Mouse (Mus musculus): ENCODE results near the gene Fbxw8. TPM values are rescaled to one million over a fixed set of nuclear protein-coding genes. Genes with fewer than 3 reads are reported as not detected.

The Fbxw8 gene
- polyA plus RNA-seq, 1 experiment from 2014 or later: 26.0 TPM

DNA sequence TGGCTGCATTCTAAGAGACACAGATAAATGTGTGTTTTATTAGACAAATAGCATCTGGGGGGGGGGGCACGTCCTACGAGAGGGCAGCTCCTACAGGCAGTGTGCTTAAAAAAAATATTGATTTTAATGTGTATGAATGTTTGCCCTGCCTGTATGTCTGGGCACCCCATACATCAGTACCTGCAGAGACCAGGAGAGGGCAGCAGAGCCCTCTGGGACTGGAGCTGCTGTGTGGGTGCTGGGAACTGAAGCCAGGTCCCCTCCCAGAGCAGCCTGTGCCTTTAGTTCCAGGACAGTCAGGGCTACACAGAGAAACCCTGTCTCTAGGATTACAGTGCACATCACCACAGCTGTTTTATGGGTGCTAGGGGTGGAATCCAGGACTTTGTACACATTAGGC, 19.9 kb upstream of the Fbxw8 start:
- no peak for ATAC-seq (ENCODE audit: low read depth)
- Histone ChIP-seq H3K4me3 (ENCODE audit: low read length) (no peak overlapping the region), H3K9me3 (ENCODE audit: control insufficient read depth, low read length) (peaks cover 3% of the 10 kb centered on the region), H3K36me3 (ENCODE audit: control insufficient read depth, insufficient read depth, low read length) (no peaks in the 10 kb centered on the region), H3K4me1 (replicated peaks; ENCODE audit: control insufficient read depth, insufficient read depth, low read length) (peaks cover 11% of the 10 kb centered on the region), H3K27me3 (ENCODE audit: control insufficient read depth, insufficient read depth, low read depth, low read length) (peaks cover 46% of the 10 kb centered on the region), H3K4me2 (ENCODE audit: low read depth, low read length) (no peak overlapping the region), H3K27ac (ENCODE audit: low read length) (no peak overlapping the region), H3K9ac (ENCODE audit: low read length) (no peak overlapping the region)
- 36% methylated on average over 2 of the region's 2 CpGs for WGBS

DNA sequence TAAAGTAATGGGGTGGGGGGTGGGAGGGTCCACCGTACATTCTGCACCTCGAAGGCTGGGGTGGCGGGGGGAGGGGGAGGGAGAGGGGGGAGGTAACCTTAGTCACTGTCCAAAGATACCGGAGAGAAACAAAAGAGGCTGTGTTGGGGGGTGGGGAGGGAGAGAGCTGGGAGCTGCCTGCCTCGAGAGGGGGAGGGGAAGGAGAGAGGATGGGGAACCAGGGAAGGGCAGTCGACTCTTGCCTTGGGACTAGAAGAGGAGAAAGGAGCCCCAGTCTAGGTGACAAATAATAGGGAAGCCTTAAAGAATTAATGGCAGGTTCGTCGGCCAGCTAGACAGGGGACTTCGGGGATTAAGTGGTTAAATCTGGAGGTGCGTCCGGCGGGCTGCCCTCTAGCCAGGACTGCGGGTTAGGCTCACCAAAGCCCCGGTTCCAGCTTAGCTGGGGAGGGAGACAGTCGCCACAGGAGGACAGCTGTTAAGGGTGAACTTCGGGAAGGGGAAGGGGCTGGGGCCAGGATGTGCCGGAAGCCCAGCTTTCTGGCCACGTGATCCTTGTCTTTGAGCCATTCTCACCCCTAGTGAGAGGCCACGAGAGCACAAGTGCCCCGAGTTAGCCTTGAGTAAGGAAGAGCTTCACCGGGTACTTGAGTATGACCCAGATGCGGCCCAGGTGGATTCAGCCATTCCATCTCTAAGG, 19.2 kb upstream of the Fbxw8 start:
- H3K9me3 ChIP-seq (ENCODE audit: control insufficient read depth, low read length): peaks cover 3% of the 10 kb centered on the region
- peak overlapping the region; percentile 15; the same call in 1 of the 2 replicates for H3K4me2 ChIP-seq (ENCODE audit: low read depth, low read length)
- no peak overlapping the region for H3K27ac ChIP-seq (ENCODE audit: low read length)
- ATAC-seq (ENCODE audit: low read depth): no peak
- no peak overlapping the region for H3K4me3 ChIP-seq (ENCODE audit: low read length)
- no peak overlapping the region for H3K9ac ChIP-seq (ENCODE audit: low read length)
- no peaks in the 10 kb centered on the region for H3K36me3 ChIP-seq (ENCODE audit: control insufficient read depth, insufficient read depth, low read length)
- H3K4me1 ChIP-seq (replicated peaks; ENCODE audit: control insufficient read depth, insufficient read depth, low read length): peaks cover 15% of the 10 kb centered on the region
- WGBS: under 1% methylated on average over 21 of the region's 22 CpGs
- peaks cover 53% of the 10 kb centered on the region for H3K27me3 ChIP-seq (ENCODE audit: control insufficient read depth, insufficient read depth, low read depth, low read length)

- peak overlapping the region; percentile 13; the same call in 1 of the 2 replicates for H3K9ac ChIP-seq (ENCODE audit: low read length)
- peak overlapping the region; percentile 46 for H3K4me3 ChIP-seq (ENCODE audit: low read length)
- peaks cover 3% of the 10 kb centered on the region for H3K9me3 ChIP-seq (ENCODE audit: control insufficient read depth, low read length)
- H3K27me3 ChIP-seq (ENCODE audit: control insufficient read depth, insufficient read depth, low read depth, low read length): peaks cover 74% of the 10 kb centered on the region
- no peak for ATAC-seq (ENCODE audit: low read depth)
- H3K4me1 ChIP-seq (replicated peaks; ENCODE audit: control insufficient read depth, insufficient read depth, low read length): peaks cover 20% of the 10 kb centered on the region
- H3K36me3 ChIP-seq (ENCODE audit: control insufficient read depth, insufficient read depth, low read length): no peaks in the 10 kb centered on the region
- under 1% methylated on average over 27 of the region's 27 CpGs for WGBS
- peak overlapping the region; percentile 63 for H3K4me2 ChIP-seq (ENCODE audit: low read depth, low read length)
- H3K27ac ChIP-seq (ENCODE audit: low read length): no peak overlapping the region
These were observed 16.9 kb upstream of the Fbxw8 start for GRCm38 (mm10) chr5:118172078-118172723.

DNA sequence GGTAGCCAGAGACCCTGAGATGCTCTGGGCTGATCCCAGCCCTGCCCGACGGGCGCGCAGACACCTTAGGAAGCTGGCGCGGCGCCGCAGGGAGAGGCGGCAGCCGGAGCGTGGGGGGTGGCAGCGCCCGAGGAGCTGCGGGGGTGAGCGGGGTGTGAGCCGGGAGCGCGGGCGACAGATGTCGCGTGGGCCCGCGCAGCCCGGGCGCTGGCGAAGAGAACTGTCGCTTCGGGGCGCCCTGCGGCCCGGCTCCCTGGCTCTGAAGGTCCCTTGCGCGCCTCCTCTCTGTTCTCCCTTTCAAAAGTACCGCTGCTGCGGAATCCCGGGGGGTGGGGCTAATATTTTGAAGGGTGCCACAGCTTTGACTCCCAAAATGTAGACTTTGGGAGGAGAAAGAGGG, 16.4 kb upstream of the Fbxw8 start:
- peaks cover 20% of the 10 kb centered on the region for H3K4me1 ChIP-seq (replicated peaks; ENCODE audit: control insufficient read depth, insufficient read depth, low read length)
- ATAC-seq (ENCODE audit: low read depth): no peak
- peaks cover 3% of the 10 kb centered on the region for H3K9me3 ChIP-seq (ENCODE audit: control insufficient read depth, low read length)
- under 1% methylated on average over 25 of the region's 36 CpGs for WGBS
- H3K27ac ChIP-seq (ENCODE audit: low read length): no peak overlapping the region
- no peak overlapping the region for H3K9ac ChIP-seq (ENCODE audit: low read length)
- peak overlapping the region; percentile 46 for H3K4me3 ChIP-seq (ENCODE audit: low read length)
- peak overlapping the region; percentile 63 for H3K4me2 ChIP-seq (ENCODE audit: low read depth, low read length)
- H3K36me3 ChIP-seq (ENCODE audit: control insufficient read depth, insufficient read depth, low read length): no peaks in the 10 kb centered on the region
- peaks cover 75% of the 10 kb centered on the region for H3K27me3 ChIP-seq (ENCODE audit: control insufficient read depth, insufficient read depth, low read depth, low read length)

- Histone ChIP-seq H3K27me3 (ENCODE audit: control insufficient read depth, insufficient read depth, low read depth, low read length) (peaks cover 75% of the 10 kb centered on the region), H3K36me3 (ENCODE audit: control insufficient read depth, insufficient read depth, low read length) (no peaks in the 10 kb centered on the region), H3K4me3 (ENCODE audit: low read length) (peak overlapping the region; percentile 46), H3K4me2 (ENCODE audit: low read depth, low read length) (peak overlapping the region; percentile 63), H3K9me3 (ENCODE audit: control insufficient read depth, low read length) (peaks cover 3% of the 10 kb centered on the region), H3K27ac (ENCODE audit: low read length) (no peak overlapping the region), H3K9ac (ENCODE audit: low read length) (no peak overlapping the region), H3K4me1 (replicated peaks; ENCODE audit: control insufficient read depth, insufficient read depth, low read length) (peaks cover 20% of the 10 kb centered on the region)
- ATAC-seq (ENCODE audit: low read depth): no peak
- WGBS: 1% methylated on average over 25 of the region's 25 CpGs
These were observed 15.7 kb upstream of the Fbxw8 start for GRCm38 (mm10) chr5:118170888-118171529.

GRCm38 (mm10) chr5:118169222-118170221, 14.3 kb upstream of the Fbxw8 start:
- Histone ChIP-seq H3K9ac (ENCODE audit: low read length) (peak overlapping the region; percentile 51), H3K9me3 (ENCODE audit: control insufficient read depth, low read length) (no peaks in the 10 kb centered on the region), H3K4me1 (replicated peaks; ENCODE audit: control insufficient read depth, insufficient read depth, low read length) (peaks cover 20% of the 10 kb centered on the region), H3K4me3 (ENCODE audit: low read length) (peak overlapping the region; percentile 55), H3K36me3 (ENCODE audit: control insufficient read depth, insufficient read depth, low read length) (no peaks in the 10 kb centered on the region), H3K4me2 (ENCODE audit: low read depth, low read length) (peak overlapping the region; percentile 97), H3K27me3 (ENCODE audit: control insufficient read depth, insufficient read depth, low read depth, low read length) (peaks cover 71% of the 10 kb centered on the region), H3K27ac (ENCODE audit: low read length) (no peak overlapping the region)
- under 1% methylated on average over 76 of the region's 117 CpGs for WGBS
- 0 out of 2 replicates have a peak, but pooled peaks have one; percentile 18 for ATAC-seq (ENCODE audit: low read depth)

DNA sequence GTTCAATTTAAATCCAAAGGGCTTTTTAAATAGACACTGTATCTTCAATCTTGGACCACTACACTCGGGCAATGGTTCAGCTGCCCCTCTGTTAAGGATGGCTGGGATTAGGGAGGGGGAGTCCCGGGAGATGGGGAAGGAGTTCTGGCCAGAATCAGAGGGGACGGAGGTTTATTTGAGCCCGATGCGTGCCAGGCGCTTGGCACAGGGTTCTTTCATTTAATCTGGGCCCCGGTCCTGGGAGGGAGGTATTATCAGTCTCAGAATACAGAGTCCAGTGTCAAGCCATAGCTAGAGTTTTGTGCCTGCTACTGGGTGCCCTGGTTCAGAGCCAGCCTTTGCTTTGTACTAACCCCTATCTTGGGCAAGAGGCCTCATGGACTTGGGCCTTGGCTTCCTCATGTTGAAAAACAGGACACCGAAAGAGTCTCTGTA, 12.3 kb upstream of the Fbxw8 start:
- no peak overlapping the region for H3K4me3 ChIP-seq (ENCODE audit: low read length)
- H3K36me3 ChIP-seq (ENCODE audit: control insufficient read depth, insufficient read depth, low read length): no peaks in the 10 kb centered on the region
- WGBS: 67% methylated on average over 8 of the region's 8 CpGs
- peaks cover 20% of the 10 kb centered on the region for H3K4me1 ChIP-seq (replicated peaks; ENCODE audit: control insufficient read depth, insufficient read depth, low read length)
- no peak for ATAC-seq (ENCODE audit: low read depth)
- H3K27me3 ChIP-seq (ENCODE audit: control insufficient read depth, insufficient read depth, low read depth, low read length): peaks cover 55% of the 10 kb centered on the region
- no peak overlapping the region for H3K4me2 ChIP-seq (ENCODE audit: low read depth, low read length)
- H3K27ac ChIP-seq (ENCODE audit: low read length): no peak overlapping the region
- no peak overlapping the region for H3K9ac ChIP-seq (ENCODE audit: low read length)
- H3K9me3 ChIP-seq (ENCODE audit: control insufficient read depth, low read length): no peaks in the 10 kb centered on the region

DNA sequence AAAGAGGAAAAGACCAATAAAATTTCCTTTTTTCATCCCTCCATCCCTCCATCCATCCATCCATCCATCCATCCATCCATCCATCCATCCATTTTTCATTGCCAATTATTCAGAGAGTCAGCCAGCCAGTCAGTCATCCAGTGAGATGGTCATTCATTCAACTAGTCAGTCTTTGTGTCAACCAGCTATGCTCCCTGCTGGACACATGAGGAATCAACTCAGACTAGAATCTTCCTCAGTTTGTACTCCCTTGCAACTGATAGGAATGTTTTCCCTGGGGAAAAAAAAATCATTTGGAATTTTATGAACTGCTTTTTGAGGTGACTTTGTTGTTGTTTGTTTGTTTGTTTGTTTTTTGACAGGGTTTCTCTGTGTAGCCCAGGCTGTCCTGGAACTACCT, 10.2 kb upstream of the Fbxw8 start:
- H3K27me3 ChIP-seq (ENCODE audit: control insufficient read depth, insufficient read depth, low read depth, low read length): peaks cover 48% of the 10 kb centered on the region
- no peak overlapping the region for H3K4me2 ChIP-seq (ENCODE audit: low read depth, low read length)
- peaks cover 9% of the 10 kb centered on the region for H3K4me1 ChIP-seq (replicated peaks; ENCODE audit: control insufficient read depth, insufficient read depth, low read length)
- no peak overlapping the region for H3K27ac ChIP-seq (ENCODE audit: low read length)
- H3K36me3 ChIP-seq (ENCODE audit: control insufficient read depth, insufficient read depth, low read length): no peaks in the 10 kb centered on the region
- ATAC-seq (ENCODE audit: low read depth): no peak
- no peak overlapping the region for H3K4me3 ChIP-seq (ENCODE audit: low read length)
- no peaks in the 10 kb centered on the region for H3K9me3 ChIP-seq (ENCODE audit: control insufficient read depth, low read length)
- no peak overlapping the region for H3K9ac ChIP-seq (ENCODE audit: low read length)
